Mouse (Mus musculus) left cerebral cortex, postnatal 36 days (tissue): ENCODE results near the gene Inpp5a. TPM values are rescaled to one million over a fixed set of nuclear protein-coding genes. Genes with fewer than 3 reads are reported as not detected.

Source experiments
- DNase-seq, 2 experiments: peaks; one replicate each; pipeline ENCODE4 v3.0.0; 2021 to 2022; ENCODE audit warnings: low spot score in 2 of 2, mixed read lengths in 1 of 2
- intact Hi-C: fragments of 180-260 bp; cut with DNase I; formaldehyde crosslinking; loops from one replicate; pipeline ENCODE4 v1.15.1; 2025
- total RNA-seq, 2 experiments: library from RNA; stranded (reverse); gene quantifications; 2 replicates each; pipeline ENCODE4 v1.2.3; 2021

Inpp5a gene
- total RNA-seq, 2 experiments from 2014 or later: 56.5 to 60.1 TPM

DNA sequence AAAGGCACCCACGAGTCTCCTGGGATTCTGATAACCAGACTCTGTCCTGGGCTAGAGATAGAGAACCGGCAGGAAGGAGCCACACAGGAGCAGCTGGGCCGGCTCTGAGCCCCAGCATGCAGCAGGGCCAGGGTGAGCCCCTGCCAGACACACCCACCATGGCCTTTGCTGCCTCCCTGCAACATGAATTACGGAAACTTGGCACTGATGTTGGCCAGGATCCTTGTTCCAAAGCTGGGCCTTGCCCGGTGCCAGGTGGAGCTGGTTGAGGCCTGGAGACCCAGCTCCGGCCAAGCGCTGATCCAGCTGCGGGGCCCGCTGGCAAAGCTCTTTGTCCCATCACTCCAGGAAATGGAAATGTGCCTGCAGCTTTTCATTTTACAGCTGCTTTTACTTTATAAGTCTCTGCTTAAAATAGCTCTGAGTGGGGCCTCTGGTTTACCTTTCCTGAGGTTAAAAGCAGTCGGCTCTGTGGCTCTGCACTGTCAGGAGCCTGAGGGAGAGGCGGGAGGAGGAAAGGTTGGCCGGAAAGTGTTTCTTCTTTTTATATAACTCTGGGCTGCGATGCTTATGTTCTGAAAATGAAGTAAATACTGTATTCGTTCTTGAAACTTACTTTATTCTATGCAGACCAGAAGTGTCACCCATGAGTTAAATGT is 20.1 kb upstream of the Inpp5a start:
- intact Hi-C loops: no loop called here
- peak in 1 of 2 experiments; percentile 23 for DNase-seq

DNA sequence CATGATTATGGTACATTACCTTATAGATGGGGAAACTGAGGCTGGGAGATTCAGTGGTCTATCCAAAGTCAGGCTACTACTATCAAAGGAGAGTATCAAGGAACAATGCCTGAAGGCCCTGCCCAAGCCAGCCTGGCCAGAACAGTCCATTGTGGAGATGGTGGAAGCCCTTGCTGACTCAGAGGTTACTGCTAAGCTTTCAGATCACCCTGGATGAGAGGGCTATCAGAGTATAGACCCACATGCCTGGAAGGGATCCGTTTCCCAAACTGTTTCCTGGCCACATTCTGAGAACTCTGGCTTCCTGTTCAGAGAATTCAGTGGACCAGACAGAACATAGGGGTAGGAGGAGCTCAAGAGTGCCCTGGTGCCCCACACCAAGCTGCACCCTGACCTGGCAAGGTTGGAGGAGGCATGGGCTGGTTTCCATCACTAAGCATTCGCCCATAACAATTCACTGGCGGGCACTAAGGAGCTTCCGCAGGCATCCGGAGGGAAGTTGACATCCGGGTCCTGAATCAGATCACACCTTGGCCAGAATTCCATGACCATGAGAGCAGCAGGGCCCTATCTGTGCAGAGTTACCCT is 19.3 kb upstream of the Inpp5a start:
- no peak for DNase-seq
- intact Hi-C loops: no loop called here

- intact Hi-C loops: no loop called here
- DNase-seq: no peak
Observed at GRCm38 (mm10) chr7:139371389-139371788, 17.5 kb upstream of the Inpp5a start.

DNA sequence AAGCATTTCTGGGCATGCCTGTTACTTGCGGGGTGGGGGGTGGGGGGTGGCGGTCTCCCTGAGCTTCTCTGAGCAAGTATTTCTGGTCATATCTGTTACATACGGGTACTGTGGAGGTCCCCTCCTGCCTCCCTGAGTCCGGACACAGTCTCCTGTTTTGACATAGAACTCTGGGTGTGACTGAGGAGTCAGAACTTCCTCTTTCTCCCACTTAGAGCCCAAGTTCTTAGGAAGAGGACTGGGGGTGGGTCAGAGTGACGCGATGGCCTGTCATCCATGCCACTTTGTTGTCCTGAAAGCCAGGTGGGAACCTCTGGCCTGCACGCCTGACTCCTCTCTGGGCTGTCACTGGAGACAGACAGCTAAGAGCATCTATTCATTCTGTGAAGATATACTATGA is 11.5 kb upstream of the Inpp5a start:
- DNase-seq: no peak
- intact Hi-C loops: no loop called here

DNA sequence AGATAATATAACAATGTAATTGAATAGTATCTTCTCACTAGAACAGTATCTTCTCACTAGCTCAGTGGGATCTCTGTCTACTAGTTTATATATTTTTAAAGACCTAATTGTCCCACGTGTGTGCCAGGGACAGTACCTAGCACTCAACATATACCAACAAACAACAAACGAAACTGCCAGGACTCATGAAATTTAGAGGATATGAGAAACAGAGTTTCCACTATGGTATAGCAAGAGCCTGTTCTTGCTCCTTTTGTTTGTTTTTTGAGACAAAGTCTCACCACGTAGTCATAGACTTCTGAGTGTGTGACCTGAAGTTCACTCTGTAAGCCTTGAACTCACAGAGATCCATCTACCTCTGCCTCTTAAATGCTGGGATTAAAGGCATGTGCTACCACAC is 10.6 kb upstream of the Inpp5a start:
- DNase-seq: no peak
- intact Hi-C loops: no loop called here

GRCm38 (mm10) chr7:139379745-139380144 is 9.2 kb upstream of the Inpp5a start:
- intact Hi-C loops: loop anchor here (10.0 kb wide), 1 partner anchor 145 kb away; no protein-coding TSS in a partner anchor
- DNase-seq: no peak

DNA sequence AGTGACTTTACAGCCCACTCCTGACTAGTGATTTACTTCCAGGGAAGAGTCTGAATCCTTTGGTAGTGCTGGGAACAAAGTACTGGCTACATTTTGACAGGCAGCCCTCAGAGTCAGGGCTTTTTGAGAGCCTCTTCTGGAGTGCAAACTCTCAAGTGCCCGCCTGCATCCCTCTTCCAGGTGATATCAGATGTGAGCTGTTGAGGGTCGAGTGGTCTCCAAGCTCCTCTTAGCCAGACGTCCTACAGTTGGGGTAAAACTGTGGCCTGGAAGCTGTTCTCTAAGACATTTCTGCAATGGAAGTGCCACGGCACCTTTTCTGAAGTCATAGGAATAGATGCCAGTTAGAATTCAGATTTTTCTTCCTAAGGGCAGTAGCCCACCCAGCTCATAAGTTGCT is 8.7 kb upstream of the Inpp5a start:
- no peak for DNase-seq
- intact Hi-C loops: loop anchor here (10.0 kb wide), 1 partner anchor 145 kb away; no protein-coding TSS in a partner anchor

DNA sequence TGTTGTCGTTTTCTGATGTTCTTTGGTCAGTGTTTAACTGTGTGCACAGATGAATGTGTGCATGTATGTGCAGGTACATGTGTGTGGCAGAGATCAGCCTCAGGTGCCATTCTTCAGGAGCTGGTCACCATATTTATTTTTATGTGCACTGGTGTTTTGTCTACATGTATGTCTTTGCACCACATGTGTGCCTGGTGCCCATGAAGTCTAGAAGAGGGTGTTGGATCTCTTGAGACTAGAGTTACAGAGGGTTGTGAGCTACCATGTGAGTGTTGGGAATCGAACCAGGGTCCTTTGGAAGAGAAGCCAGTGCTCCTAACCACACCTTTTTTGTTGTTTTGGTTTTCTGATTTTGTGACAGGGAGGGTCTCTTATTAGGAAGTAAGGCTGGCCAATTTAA is 7.0 kb upstream of the Inpp5a start:
- intact Hi-C loops: loop anchor here (10.0 kb wide), 1 partner anchor 147 kb away; no protein-coding TSS in a partner anchor

DNA sequence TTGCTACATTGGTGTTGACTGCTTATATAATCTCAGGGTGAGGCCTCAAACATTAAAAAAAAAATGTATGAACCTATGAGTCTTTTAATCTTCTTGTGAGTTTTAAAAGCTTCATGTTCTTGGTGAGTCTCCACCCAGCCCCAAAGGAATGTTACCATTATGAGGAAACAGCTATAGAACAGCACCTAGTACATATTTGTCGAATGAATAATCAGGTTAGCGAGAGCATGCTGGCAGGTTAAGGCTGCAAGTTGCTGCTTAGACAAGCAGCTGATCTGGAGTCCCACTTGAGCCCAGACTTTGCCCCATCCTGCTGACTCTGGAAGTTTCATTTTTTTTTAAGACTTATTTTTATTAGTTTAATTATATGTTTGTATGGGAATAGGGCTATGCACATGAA is 6.1 kb upstream of the Inpp5a start:
- intact Hi-C loops: loop anchor here (10.0 kb wide), 1 partner anchor 148 kb away; no protein-coding TSS in a partner anchor
- DNase-seq: no peak

More for the DNA sequence above, 7.0 kb upstream of the Inpp5a start:
- no peak for DNase-seq

DNA sequence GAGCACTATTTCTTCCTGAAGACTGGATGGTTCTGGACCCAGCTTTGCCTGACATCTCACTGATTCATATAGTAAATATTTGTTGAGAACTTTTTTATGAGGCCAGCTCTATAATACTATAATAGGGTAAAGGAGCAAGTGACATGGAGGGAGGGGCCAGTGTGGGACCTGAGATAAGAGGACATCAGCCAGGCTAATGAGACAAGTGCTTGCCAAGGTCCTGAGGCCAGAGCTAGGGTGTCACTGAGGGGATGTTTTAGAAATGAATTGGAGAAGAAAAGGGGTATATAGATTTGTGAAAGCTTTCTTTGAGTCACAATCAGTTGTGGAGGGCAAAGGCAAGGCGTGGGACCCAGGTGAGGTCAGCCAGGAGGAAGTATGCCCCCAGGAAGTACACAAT is 4.4 kb upstream of the Inpp5a start:
- intact Hi-C loops: loop anchor here (10.0 kb wide), 1 partner anchor 150 kb away; no protein-coding TSS in a partner anchor
- no peak for DNase-seq

DNA sequence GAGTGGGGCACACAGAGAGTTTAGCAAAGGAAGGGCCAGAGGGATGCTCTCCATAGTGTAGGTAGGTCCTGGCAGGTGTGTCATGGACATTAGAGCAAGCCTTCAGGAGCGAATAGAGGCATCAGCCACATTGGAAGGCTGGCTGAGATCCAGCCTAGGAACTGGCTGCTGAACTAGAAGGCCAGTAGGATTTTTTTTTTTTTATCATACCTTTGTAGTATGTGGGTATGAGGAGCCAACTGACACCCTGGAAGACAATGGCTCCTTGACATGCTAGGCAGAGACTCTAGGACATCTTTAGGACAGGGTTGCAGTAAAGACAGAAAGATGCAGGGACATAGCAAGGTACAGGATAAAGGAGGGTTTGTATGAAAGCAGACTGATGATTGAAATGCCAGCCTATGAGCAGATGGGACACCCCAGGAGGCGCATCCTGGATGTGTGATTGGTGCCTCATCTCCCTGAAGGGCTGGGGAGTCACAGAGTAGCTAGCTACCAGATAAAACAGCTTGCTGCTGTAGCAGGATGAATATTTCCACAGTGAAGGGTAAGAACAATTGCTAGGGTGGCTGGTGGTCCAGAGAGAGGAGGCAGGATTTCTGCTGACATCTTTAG is 3.9 kb upstream of the Inpp5a start:
- intact Hi-C loops: loop anchor here (10.0 kb wide), 1 partner anchor 150 kb away; no protein-coding TSS in a partner anchor
- DNase-seq: no peak

DNA sequence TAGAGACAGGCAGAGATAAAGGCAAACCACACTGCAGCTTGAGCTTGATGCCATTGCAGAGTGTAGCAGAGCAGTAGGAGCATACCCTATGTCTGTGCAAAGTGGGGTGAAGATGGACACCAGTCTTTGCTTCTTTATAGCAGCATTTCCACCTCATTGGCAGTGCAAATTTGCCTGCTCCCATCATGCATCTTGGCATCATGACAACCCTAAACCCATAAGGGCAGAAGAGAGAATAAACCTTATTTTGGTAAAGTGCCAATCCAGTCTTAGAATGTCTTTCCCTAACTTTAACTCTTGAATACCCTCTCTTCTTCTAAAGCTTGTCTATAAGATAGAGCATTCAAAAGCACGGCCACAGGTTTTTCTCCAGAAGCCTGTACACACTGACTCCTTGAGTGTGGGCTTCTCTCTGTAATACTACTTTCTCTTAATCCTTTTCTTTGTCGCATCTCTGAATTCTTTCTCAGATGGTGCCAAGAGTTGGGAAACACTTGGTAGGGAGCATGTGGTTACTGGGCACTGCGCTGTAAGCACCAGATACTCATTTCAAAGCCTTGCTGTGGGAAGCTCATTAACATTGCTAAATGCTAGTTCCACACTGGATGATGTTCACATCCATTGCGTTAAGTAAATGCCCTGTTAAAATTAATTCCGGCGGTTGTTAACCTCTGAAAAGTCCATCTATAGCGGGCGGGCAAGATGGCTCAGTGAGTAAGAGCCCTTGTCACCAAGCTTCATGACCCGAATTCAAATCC is 1.8 kb upstream of the Inpp5a start:
- intact Hi-C loops: loop anchor here (10.0 kb wide), 1 partner anchor 152 kb away; no protein-coding TSS in a partner anchor

GRCm38 (mm10) chr7:139387921-139388669 is 814 bp upstream of the Inpp5a start:
- intact Hi-C loops: loop anchor here (10.0 kb wide), 1 partner anchor 153 kb away; no protein-coding TSS in a partner anchor
- no peak for DNase-seq

More for the DNA sequence above, 1.8 kb upstream of the Inpp5a start:
- no peak for DNase-seq

DNA sequence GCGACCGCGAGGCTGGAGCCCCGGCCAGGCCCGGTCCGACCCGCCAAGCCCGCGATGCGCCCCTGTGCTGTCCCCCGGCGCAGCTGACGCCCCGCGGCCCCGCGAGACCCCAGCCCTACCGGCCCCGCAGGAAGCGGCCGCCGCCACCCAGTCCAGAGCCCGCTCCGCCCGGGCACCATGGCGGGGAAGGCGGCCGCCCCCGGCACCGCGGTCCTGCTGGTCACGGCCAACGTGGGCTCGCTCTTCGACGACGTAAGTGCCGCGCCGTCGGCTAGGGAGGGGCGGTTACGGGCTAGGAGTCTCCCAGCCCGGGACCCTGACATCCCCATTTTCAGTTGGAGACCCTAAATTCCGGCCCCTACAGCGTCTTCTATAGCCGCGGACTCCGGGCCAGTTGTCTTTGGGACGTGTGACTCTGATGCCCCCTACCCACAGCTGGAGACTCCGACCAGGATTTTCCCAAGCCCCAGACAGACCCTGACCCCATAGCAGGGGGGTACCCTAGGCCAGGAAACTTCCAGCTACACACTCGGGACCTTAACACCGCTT is 378 bp downstream of the Inpp5a start:
- intact Hi-C loops: loop anchor here (10.0 kb wide), 1 partner anchor 154 kb away; no protein-coding TSS in a partner anchor

GRCm38 (mm10) chr7:139390380-139390779 is 1.5 kb downstream of the Inpp5a start:
- intact Hi-C loops: loop anchor here (2.0 to 10.0 kb wide), 4 partner anchors 42 to 176 kb away; partner anchors contain the start of genes Lrrc27 and Stk32c
- DNase-seq: no peak

More for the DNA sequence above, 378 bp downstream of the Inpp5a start:
- no peak for DNase-seq

GRCm38 (mm10) chr7:139390926-139391325 is 2.0 kb downstream of the Inpp5a start:
- no peak for DNase-seq
- intact Hi-C loops: loop anchor here (2.0 to 10.0 kb wide), 4 partner anchors 41 to 176 kb away; partner anchors contain the start of genes Lrrc27 and Stk32c

DNA sequence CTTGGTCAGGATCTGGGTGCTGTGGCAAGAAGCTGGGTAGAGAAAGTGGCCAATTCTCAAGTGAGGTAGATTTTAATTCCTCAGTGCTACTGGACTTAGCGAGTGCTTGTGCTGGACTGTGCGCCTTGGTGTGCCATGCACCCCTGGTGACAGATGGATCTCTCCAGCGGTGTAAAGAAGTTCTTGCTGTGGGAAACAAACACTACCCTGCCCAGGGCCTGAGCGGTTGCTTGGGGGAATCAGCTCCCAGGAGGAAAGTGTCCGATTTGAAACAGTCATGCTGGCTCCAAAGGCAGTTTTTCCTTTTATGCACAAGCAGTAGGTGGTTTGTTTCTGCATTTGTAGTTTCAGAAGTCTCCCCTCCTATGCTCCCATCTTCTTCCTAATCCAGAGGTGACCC is 2.8 kb downstream of the Inpp5a start:
- intact Hi-C loops: loop anchor here (2.0 to 10.0 kb wide), 4 partner anchors 41 to 177 kb away; partner anchors contain the start of genes Lrrc27 and Stk32c
- no peak for DNase-seq

DNA sequence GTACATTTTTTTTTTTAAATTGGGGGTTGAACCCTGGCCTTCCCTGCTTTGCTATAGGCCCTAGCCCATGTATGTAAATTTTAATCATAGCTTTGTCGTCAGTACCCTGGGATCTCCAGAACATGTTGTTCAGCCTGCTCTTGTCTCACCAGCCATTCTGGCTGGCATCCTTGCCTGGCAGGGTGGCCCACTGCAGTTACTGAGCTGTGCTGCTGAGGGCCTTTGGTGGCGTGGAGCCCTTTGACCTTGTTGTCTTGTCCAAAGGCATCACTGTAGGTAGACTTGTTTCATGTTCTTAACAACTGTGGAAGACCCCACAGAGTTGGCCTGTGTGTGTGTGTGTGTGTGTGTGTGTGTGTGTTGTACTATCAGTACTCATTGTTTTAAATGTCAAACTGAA is 3.2 kb downstream of the Inpp5a start:
- no peak for DNase-seq
- intact Hi-C loops: loop anchor here (5.0 to 10.0 kb wide), 2 partner anchors 40 to 177 kb away; partner anchors contain the start of genes Lrrc27 and Stk32c
